12 mouse cellular contexts compared by ENCODE assay signal in the genomic region with DNA sequence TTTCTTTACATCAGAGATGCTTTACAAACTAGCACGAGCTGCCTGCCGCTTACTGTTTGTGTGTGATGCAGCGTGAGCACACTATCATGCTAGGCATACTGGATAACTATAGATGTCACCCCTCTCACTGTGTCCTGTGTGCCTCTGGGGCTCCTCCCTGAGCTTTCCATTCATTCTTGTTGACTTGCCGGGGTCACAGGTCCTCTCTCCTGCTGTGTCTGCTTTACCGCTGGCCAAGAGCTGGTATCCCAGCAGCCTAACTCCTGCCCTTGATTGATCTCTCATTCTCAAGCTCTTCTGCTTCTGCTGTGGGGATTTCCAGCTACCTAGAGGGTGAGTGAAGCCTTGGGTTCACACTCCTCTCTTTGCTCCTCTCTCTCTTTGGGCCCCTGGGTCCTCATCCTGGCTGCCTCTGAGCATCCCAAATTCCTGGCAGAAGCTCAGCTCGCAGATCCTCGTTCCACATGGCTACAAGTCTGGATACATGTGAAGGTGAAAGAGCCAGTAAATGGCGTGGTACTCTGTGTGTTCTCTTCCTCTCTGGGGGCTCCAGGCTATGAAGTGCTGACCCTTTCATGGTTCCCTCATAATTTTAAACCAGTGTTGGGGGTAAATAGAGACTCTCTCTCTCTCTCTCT.
A peak's percentile ranks its signal among the peaks of the same experiment; 100 is the strongest.
DNase-seq lines count a peak whose midpoint lies in the region; ATAC-seq and TF ChIP-seq lines count a peak whose summit lies in the region.
"Had no signal": no experiment of that assay in that cellular context is flagged by ENCODE, and none has a peak within 500 bp of the region (broad histone marks: within the 10 kb centered on the region; RNA-seq: fewer than 3 reads in every experiment).

No protein-coding gene starts in this region.

- no peaks in the 10 kb centered on the region for H3K36me3 ChIP-seq in kidney, embryonic 15.5 days
- H3K36me3 ChIP-seq in testis, adult 2 months (ENCODE audit: control insufficient read depth, insufficient read depth, low read length): no peaks in the 10 kb centered on the region
- H3K36me3 ChIP-seq: liver, embryonic 13.5 days had no signal

- H3K4me1 ChIP-seq in cerebellum, adult 2 months (ENCODE audit: control insufficient read depth, insufficient read depth, low read length): no peaks in the 10 kb centered on the region
- peaks cover 75% of the 10 kb centered on the region for H3K4me1 ChIP-seq in kidney, embryonic 15.5 days
- H3K4me1 ChIP-seq in testis, adult 2 months (ENCODE audit: control insufficient read depth, insufficient read depth, low read length): no peaks in the 10 kb centered on the region; the same call in 1 of the 2 replicates
- H3K4me1 ChIP-seq: megakaryocyte, embryonic 14.5 days had no signal

- no peak for TF ChIP-seq POLR2A in cerebellum, adult 2 months (IDR thresholded peaks at IDR 0.05; ENCODE audit: borderline replicate concordance, insufficient read depth, low read length)
- no peak for TF ChIP-seq POLR2A in testis, adult 2 months (IDR thresholded peaks at IDR 0.05; ENCODE audit: control insufficient read depth, low read depth, low read length)

- H3K9ac ChIP-seq in kidney, embryonic 15.5 days: no peak overlapping the region
- H3K9ac ChIP-seq: liver, embryonic 13.5 days had no signal

- no peak overlapping the region for H3K4me2 ChIP-seq in kidney, embryonic 15.5 days
- H3K4me2 ChIP-seq: liver, embryonic 13.5 days had no signal

- ATAC-seq in kidney, embryonic 15.5 days (replicated peaks; ENCODE audit: low FRiP score): no peak

- peak; percentile 27 to 30 for DNase-seq in cerebellum, postnatal 14 days
- DNase-seq in cerebellum, adult 2 months: no peak
- no peak for DNase-seq in kidney, postnatal 14 days
- no peak for DNase-seq in testis, postnatal 14 days (ENCODE audit: low spot score)
- DNase-seq in skeletal muscle tissue, adult 2 months (ENCODE audit: low read depth, low spot score): peak; percentile 35
- DNase-seq in right cerebral cortex, postnatal 4 days: no peak
- DNase-seq: cerebellum, adult 8-10 months; liver, embryonic 13.5 days; thymus, postnatal 25 days had no signal

- WGBS in cerebellum, adult 2 months: 33% methylated on average over 8 of the region's 8 CpGs
- 46% methylated on average over 8 of the region's 8 CpGs for WGBS in kidney, embryonic 15.5 days

- no peak for TF ChIP-seq CTCF in cerebellum, adult 2 months (IDR thresholded peaks at IDR 0.05; ENCODE audit: borderline replicate concordance, insufficient read depth, low read depth, low read length)
- TF ChIP-seq CTCF in testis, adult 2 months (IDR thresholded peaks at IDR 0.05; ENCODE audit: control insufficient read depth, insufficient read depth, insufficient replicate concordance, low read depth, low read length): no peak

- H3K27me3 ChIP-seq in cerebellum, adult 2 months (ENCODE audit: control insufficient read depth, insufficient read depth, low read length): no peaks in the 10 kb centered on the region
- no peaks in the 10 kb centered on the region for H3K27me3 ChIP-seq in kidney, embryonic 15.5 days
- H3K27me3 ChIP-seq in testis, adult 2 months (ENCODE audit: control insufficient read depth, insufficient read depth, low read length): no peaks in the 10 kb centered on the region
- H3K27me3 ChIP-seq: liver, embryonic 13.5 days had no signal

- H3K27ac ChIP-seq in cerebellum, adult 2 months (ENCODE audit: insufficient read depth, low read length): no peak overlapping the region
- peak overlapping the region; percentile 67 for H3K27ac ChIP-seq in kidney, embryonic 15.5 days
- H3K27ac ChIP-seq in testis, adult 2 months (ENCODE audit: control insufficient read depth, insufficient read depth, low read depth, low read length): peak overlapping the region; percentile 16; the same call in 1 of the 2 replicates
- H3K27ac ChIP-seq: liver, embryonic 13.5 days had no signal

- no peak overlapping the region for H3K4me3 ChIP-seq in cerebellum, adult 2 months (replicated peaks; ENCODE audit: insufficient read depth, low read depth, low read length)
- no peak overlapping the region for H3K4me3 ChIP-seq in kidney, embryonic 15.5 days (replicated peaks)
- no peak overlapping the region for H3K4me3 ChIP-seq in testis, adult 2 months (ENCODE audit: control insufficient read depth, low read depth, low read length)
- H3K4me3 ChIP-seq: liver, embryonic 13.5 days; megakaryocyte, embryonic 14.5 days had no signal

- H3K9me3 ChIP-seq in kidney, embryonic 15.5 days (replicated peaks): no peaks in the 10 kb centered on the region
- H3K9me3 ChIP-seq: liver, embryonic 13.5 days had no signal

Comparison
In these comparisons a context has a peak if more than half of its experiments do, and no peak if none do; other contexts are left out.
1. DNase-seq: peak in cerebellum, postnatal 14 days (2 of 2) and skeletal muscle tissue, adult 2 months (single experiment); none in cerebellum, adult 2 months (0 of 2), kidney, postnatal 14 days (single experiment), testis, postnatal 14 days (single experiment) and right cerebral cortex, postnatal 4 days (single experiment).